Mouse (Mus musculus) hindbrain, embryonic 14.5 days (tissue): ENCODE results near the gene Dao. TPM values are rescaled to one million over a fixed set of nuclear protein-coding genes. Genes with fewer than 3 reads are reported as not detected.
A peak's percentile ranks its signal among the peaks of the same experiment; 100 is the strongest.

Experiments
- ATAC-seq: fragments of 200-750 bp; cut with Nextera tagmentation; 2 replicates; pipeline ENCODE4 v1.8.0; 2017; ENCODE audit warnings: moderate number of reproducible peaks, mild to moderate bottlenecking, moderate TSS enrichment, moderate library complexity; ENCODE audit not compliant: low FRiP score
- DNase-seq: peaks from one replicate; pipeline ENCODE4 v3.0.0-alpha.2; 2015; ENCODE audit warnings: low spot score
- H3K27ac ChIP-seq: fragments of 300-500 bp; sonication (generic); 2 replicates; pipeline ENCODE4 v1.5.1; 2014; ENCODE audit warnings: mild to moderate bottlenecking, moderate library complexity
- H3K27me3 ChIP-seq: fragments of 300-500 bp; sonication (generic); 2 replicates; pipeline ENCODE4 v1.6.1; 2014; ENCODE audit warnings: mild to moderate bottlenecking, low read length, mixed read lengths; ENCODE audit not compliant: control insufficient read depth, insufficient read depth
- H3K36me3 ChIP-seq: fragments of 300-500 bp; sonication (generic); replicated peaks from 2 replicates; pipeline ENCODE4 v1.6.1; 2014; ENCODE audit not compliant: control insufficient read depth, insufficient read depth
- H3K4me1 ChIP-seq: fragments of 300-500 bp; sonication (generic); replicated peaks from 2 replicates; pipeline ENCODE4 v1.6.1; 2014; ENCODE audit warnings: antibody characterized with exemption, low read length, mixed read lengths; ENCODE audit not compliant: control insufficient read depth, insufficient read depth
- H3K4me2 ChIP-seq: fragments of 300-500 bp; sonication (generic); replicated peaks from 2 replicates; pipeline ENCODE4 v1.6.1; 2014; ENCODE audit warnings: mild to moderate bottlenecking, moderate library complexity
- H3K4me3 ChIP-seq: fragments of 300-500 bp; sonication (generic); replicated peaks from 2 replicates; pipeline ENCODE4 v1.5.1; 2014; ENCODE audit warnings: mild to moderate bottlenecking, low read length
- H3K9ac ChIP-seq: fragments of 300-500 bp; sonication (generic); 2 replicates; pipeline ENCODE4 v1.6.1; 2014
- H3K9me3 ChIP-seq: fragments of 300-500 bp; sonication (generic); 2 replicates; pipeline ENCODE4 v1.6.1; 2016; ENCODE audit warnings: low read length; ENCODE audit not compliant: control insufficient read depth
- WGBS: fragments of 180-500 bp; shearing (Covaris S2); extraction: QIAGEN DNeasy Blood & Tissue Kit; methylation state at CpG from one replicate; pipeline ENCODE4 v1.1.7; 2014; 5-methylcytosine and 5-hydroxymethylcytosine counted together
- polyA plus RNA-seq: library from polyadenylated mRNA; unstranded; fragments of >200 nt; fragmentation: Nextera tagmentation; extraction: Ambion mirVana; gene quantifications from 2 replicates; pipeline ENCODE4 v1.2.1, GENCODE M21; 2014

The Dao gene
- not detected in 2 replicates for polyA plus RNA-seq

GRCm38 (mm10) chr5:114003542-114003941 lies at the start of gene Dao:
Gene Dao, plus strand, starts transcription at chr5:114003703.
- no peaks in the 10 kb centered on the region for H3K4me1 ChIP-seq
- no peaks in the 10 kb centered on the region for H3K27me3 ChIP-seq
- H3K4me2 ChIP-seq: no peak within 1 kb of the TSS
- ATAC-seq (no peak), DNase-seq (no peak)
- no peak within 1 kb of the TSS for H3K9ac ChIP-seq
- no peaks in the 10 kb centered on the region for H3K36me3 ChIP-seq
- WGBS: 69% methylated on average over 5 of the region's 5 CpGs
- H3K27ac ChIP-seq: no peak within 1 kb of the TSS
- H3K4me3 ChIP-seq: no peak within 1 kb of the TSS
- no peaks in the 10 kb centered on the region for H3K9me3 ChIP-seq

- WGBS: 12% methylated on average over 7 of the region's 7 CpGs
- ATAC-seq (peak; percentile 71; the same call in 1 of the 2 replicates), DNase-seq (peak; percentile 94)
- Histone ChIP-seq H3K4me3 (no peak overlapping the region), H3K27me3 (no peaks in the 10 kb centered on the region), H3K4me1 (no peaks in the 10 kb centered on the region), H3K27ac (no peak overlapping the region), H3K9me3 (no peaks in the 10 kb centered on the region), H3K36me3 (peaks cover 70% of the 10 kb centered on the region), H3K4me2 (no peak overlapping the region), H3K9ac (no peak overlapping the region)
Observed at GRCm38 (mm10) chr5:113954421-113954820, 49.1 kb upstream of the Dao start.

GRCm38 (mm10) chr5:113955281-113955680 lies 48.2 kb upstream of the Dao start:
- no peak for ATAC-seq
- H3K4me2 ChIP-seq: no peak overlapping the region

GRCm38 (mm10) chr5:113955691-113956090 lies 47.8 kb upstream of the Dao start:
- ATAC-seq: no peak
- H3K9ac ChIP-seq: no peak overlapping the region
- WGBS: 90% methylated on average over 8 of the region's 8 CpGs
- H3K4me2 ChIP-seq: no peak overlapping the region
- no peaks in the 10 kb centered on the region for H3K27me3 ChIP-seq
- H3K4me1 ChIP-seq: no peaks in the 10 kb centered on the region
- no peaks in the 10 kb centered on the region for H3K9me3 ChIP-seq
- no peak overlapping the region for H3K27ac ChIP-seq
- DNase-seq: no peak
- H3K4me3 ChIP-seq: no peak overlapping the region
- H3K36me3 ChIP-seq: peaks cover 61% of the 10 kb centered on the region

More at GRCm38 (mm10) chr5:113955281-113955680, 48.2 kb upstream of the Dao start:
- DNase-seq: no peak
- no peaks in the 10 kb centered on the region for H3K9me3 ChIP-seq
- no peaks in the 10 kb centered on the region for H3K27me3 ChIP-seq
- no peak overlapping the region for H3K9ac ChIP-seq
- H3K4me3 ChIP-seq: no peak overlapping the region
- H3K36me3 ChIP-seq: peaks cover 62% of the 10 kb centered on the region
- no peak overlapping the region for H3K27ac ChIP-seq
- 90% methylated on average over 5 of the region's 5 CpGs for WGBS
- no peaks in the 10 kb centered on the region for H3K4me1 ChIP-seq

- H3K9me3 ChIP-seq: no peaks in the 10 kb centered on the region
- H3K27ac ChIP-seq: no peak overlapping the region
- 6% methylated on average over 4 of the region's 4 CpGs for WGBS
- no peak overlapping the region for H3K9ac ChIP-seq
- ATAC-seq (peak; percentile 70; the same call in 1 of the 2 replicates), DNase-seq (peak; percentile 93)
- peaks cover 61% of the 10 kb centered on the region for H3K36me3 ChIP-seq
- no peaks in the 10 kb centered on the region for H3K27me3 ChIP-seq
- H3K4me2 ChIP-seq: no peak overlapping the region
- no peaks in the 10 kb centered on the region for H3K4me1 ChIP-seq
- no peak overlapping the region for H3K4me3 ChIP-seq
Observed at GRCm38 (mm10) chr5:113956510-113956909, 47.0 kb upstream of the Dao start.

GRCm38 (mm10) chr5:113959039-113959438 lies 44.5 kb upstream of the Dao start:
- no peaks in the 10 kb centered on the region for H3K4me1 ChIP-seq
- ATAC-seq: no peak

GRCm38 (mm10) chr5:113960416-113960815 lies 43.1 kb upstream of the Dao start:
- 82% methylated on average over 8 of the region's 8 CpGs for WGBS
- Histone ChIP-seq H3K27ac (no peak overlapping the region), H3K4me1 (no peaks in the 10 kb centered on the region), H3K27me3 (no peaks in the 10 kb centered on the region), H3K9me3 (no peaks in the 10 kb centered on the region), H3K9ac (no peak overlapping the region), H3K36me3 (peaks cover 51% of the 10 kb centered on the region), H3K4me3 (no peak overlapping the region), H3K4me2 (no peak overlapping the region)
- DNase-seq (no peak), ATAC-seq (no peak)

More at GRCm38 (mm10) chr5:113959039-113959438, 44.5 kb upstream of the Dao start:
- H3K9me3 ChIP-seq: no peaks in the 10 kb centered on the region
- 16% methylated on average over 6 of the region's 6 CpGs for WGBS
- H3K36me3 ChIP-seq: peaks cover 46% of the 10 kb centered on the region
- DNase-seq: no peak
- no peak overlapping the region for H3K4me3 ChIP-seq
- no peaks in the 10 kb centered on the region for H3K27me3 ChIP-seq
- H3K9ac ChIP-seq: no peak overlapping the region
- no peak overlapping the region for H3K27ac ChIP-seq
- no peak overlapping the region for H3K4me2 ChIP-seq

- WGBS: 81% methylated on average over 7 of the region's 7 CpGs
Observed at GRCm38 (mm10) chr5:113961776-113962175, 41.7 kb upstream of the Dao start.

GRCm38 (mm10) chr5:113964972-113965371 lies 38.5 kb upstream of the Dao start:
- no peak overlapping the region for H3K27ac ChIP-seq
- no peaks in the 10 kb centered on the region for H3K4me1 ChIP-seq
- no peaks in the 10 kb centered on the region for H3K27me3 ChIP-seq
- no peak for DNase-seq
- H3K36me3 ChIP-seq: peaks cover 73% of the 10 kb centered on the region
- 81% methylated on average over 14 of the region's 14 CpGs for WGBS
- no peaks in the 10 kb centered on the region for H3K9me3 ChIP-seq
- H3K4me3 ChIP-seq: no peak overlapping the region
- no peak overlapping the region for H3K9ac ChIP-seq
- H3K4me2 ChIP-seq: no peak overlapping the region
- no peak for ATAC-seq

More at GRCm38 (mm10) chr5:113961776-113962175, 41.7 kb upstream of the Dao start:
- H3K36me3 ChIP-seq: peaks cover 57% of the 10 kb centered on the region
- no peak overlapping the region for H3K27ac ChIP-seq
- no peak overlapping the region for H3K4me3 ChIP-seq
- no peak for DNase-seq
- H3K4me1 ChIP-seq: no peaks in the 10 kb centered on the region
- no peak for ATAC-seq
- no peak overlapping the region for H3K9ac ChIP-seq
- no peaks in the 10 kb centered on the region for H3K9me3 ChIP-seq
- no peak overlapping the region for H3K4me2 ChIP-seq
- H3K27me3 ChIP-seq: no peaks in the 10 kb centered on the region

- no peak overlapping the region for H3K4me2 ChIP-seq
- no peak overlapping the region for H3K4me3 ChIP-seq
- H3K9me3 ChIP-seq: no peaks in the 10 kb centered on the region
- H3K36me3 ChIP-seq: peaks cover 72% of the 10 kb centered on the region
- no peak overlapping the region for H3K27ac ChIP-seq
- no peaks in the 10 kb centered on the region for H3K4me1 ChIP-seq
- ATAC-seq: no peak
- 94% methylated on average over 7 of the region's 7 CpGs for WGBS
- H3K27me3 ChIP-seq: no peaks in the 10 kb centered on the region
- no peak overlapping the region for H3K9ac ChIP-seq
- no peak for DNase-seq
Observed at GRCm38 (mm10) chr5:113965659-113966185, 37.8 kb upstream of the Dao start.
